Mouse (Mus musculus) lung, postnatal 14 days (tissue): ENCODE data around the gene Tmppe.

ENCODE experiments used
- DNase-seq: peaks from one replicate; pipeline ENCODE4 v3.0.0; 2021

Gene Tmppe

GRCm38 (mm10) chr9:114448700-114449099, 47.8 kb downstream of the Tmppe start:
- no peak for DNase-seq

- DNase-seq: no peak
These were observed 48.3 kb downstream of the Tmppe start for GRCm38 (mm10) chr9:114449120-114449754.

- DNase-seq: no peak
These were observed 50.7 kb downstream of the Tmppe start for GRCm38 (mm10) chr9:114451615-114452014.

DNA sequence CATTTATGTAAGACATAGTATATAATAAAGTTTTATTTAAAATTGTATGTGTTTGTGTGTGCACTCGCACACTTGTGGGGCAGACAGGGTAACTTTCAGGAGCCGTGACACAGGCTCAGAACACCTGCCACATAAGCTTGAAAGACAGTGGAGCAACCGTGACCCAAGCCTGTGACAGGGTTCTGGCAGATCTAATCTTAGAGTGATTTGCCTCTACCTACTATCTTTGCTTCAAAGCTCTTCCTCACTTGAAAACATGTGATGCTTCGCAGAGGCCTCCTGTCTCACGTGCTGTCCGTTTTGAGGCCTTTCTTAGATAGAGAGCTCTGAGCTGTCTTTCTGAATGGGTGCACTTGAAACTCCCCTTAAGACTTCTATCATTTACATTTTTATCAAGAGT, 51.5 kb downstream of the Tmppe start:
- DNase-seq: no peak

- DNase-seq: no peak
These were observed 54.5 kb downstream of the Tmppe start for GRCm38 (mm10) chr9:114455420-114455819.
